Mouse (Mus musculus) monocyte, adult 2 months (primary cell): Measurements from ENCODE around the gene Jam3.

ENCODE experiments used
- DNase-seq, 2 experiments: peaks; one replicate each; pipeline ENCODE4 v3.0.0; 2022; ENCODE audit warnings: low spot score in 2 of 2, low read depth in 1 of 2

Jam3 gene

DNA sequence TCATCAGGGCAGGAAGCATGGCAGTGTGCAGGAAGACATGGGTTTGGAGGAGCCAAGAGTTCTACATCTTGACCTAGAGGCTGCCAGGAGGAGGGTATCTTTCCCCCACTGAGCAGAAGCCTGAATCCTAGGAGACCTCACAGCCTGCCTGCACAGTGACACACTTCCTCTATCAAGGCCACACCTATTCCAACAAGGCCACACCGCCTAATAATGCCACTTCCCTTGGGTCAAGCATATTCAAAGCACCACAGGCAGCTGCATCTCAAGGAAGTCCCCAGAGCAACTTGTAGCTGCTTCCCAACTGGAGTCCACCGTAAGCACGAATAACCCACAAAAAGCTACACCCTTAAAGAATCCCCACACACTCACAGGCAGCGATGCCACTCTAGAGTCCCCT is 33.1 kb downstream of the Jam3 start:
- DNase-seq: no peak

DNA sequence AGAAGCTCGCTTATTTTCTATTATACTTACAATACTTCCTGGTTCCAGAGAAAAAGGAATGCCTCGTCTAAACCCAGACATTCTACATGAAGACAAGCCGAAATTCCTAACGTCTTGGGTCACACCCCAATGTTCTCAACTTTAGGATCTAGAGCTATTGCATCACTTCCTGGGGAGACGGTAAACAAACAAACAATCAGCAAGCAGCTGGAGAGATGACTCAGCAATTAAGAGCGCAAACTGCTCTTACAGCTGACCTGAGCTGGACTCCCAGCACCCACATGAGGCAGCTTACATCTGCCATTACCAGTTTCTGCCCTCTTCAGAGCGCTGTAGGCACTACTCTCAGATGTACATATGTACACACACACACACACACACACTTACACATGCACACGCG is 34.0 kb downstream of the Jam3 start:
- DNase-seq: no peak

DNA sequence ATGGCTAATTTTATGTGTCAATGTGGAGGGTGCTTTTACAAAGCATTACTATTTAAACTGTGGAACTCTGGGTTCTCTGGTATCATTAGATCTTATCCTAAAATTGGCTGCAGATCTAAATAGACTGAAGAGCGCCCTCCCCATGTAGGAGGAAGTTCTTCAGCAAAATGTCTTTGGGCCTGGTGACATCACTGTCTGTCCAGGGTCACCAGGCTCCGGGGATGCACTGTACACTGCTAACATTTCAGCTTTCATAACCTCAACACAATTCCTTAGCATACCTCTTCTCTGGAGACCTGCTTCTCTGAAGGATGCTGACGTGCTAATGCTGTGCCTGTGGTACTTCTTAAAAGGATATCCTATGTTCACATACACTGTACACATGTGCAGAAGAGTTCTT is 43.5 kb downstream of the Jam3 start:
- DNase-seq: no peak

DNA sequence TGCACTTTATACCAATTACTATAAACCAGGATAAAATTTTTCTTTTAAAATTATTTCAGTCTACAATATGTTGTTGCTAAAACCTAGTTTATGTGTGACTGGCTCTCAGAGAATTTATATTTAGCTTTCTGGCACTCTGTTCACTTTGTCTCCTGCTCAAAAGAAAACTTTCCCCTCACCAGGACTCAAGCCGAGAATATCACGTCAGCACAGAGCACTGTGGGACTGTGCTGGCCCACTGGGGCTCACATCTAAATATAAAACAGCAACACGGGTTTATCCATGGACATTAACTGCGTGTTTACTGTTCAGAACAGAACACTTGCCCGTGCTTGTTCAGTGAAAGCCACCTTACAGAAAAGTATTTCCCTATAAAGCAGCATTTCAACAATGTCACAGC is 44.5 kb downstream of the Jam3 start:
- no peak for DNase-seq

DNA sequence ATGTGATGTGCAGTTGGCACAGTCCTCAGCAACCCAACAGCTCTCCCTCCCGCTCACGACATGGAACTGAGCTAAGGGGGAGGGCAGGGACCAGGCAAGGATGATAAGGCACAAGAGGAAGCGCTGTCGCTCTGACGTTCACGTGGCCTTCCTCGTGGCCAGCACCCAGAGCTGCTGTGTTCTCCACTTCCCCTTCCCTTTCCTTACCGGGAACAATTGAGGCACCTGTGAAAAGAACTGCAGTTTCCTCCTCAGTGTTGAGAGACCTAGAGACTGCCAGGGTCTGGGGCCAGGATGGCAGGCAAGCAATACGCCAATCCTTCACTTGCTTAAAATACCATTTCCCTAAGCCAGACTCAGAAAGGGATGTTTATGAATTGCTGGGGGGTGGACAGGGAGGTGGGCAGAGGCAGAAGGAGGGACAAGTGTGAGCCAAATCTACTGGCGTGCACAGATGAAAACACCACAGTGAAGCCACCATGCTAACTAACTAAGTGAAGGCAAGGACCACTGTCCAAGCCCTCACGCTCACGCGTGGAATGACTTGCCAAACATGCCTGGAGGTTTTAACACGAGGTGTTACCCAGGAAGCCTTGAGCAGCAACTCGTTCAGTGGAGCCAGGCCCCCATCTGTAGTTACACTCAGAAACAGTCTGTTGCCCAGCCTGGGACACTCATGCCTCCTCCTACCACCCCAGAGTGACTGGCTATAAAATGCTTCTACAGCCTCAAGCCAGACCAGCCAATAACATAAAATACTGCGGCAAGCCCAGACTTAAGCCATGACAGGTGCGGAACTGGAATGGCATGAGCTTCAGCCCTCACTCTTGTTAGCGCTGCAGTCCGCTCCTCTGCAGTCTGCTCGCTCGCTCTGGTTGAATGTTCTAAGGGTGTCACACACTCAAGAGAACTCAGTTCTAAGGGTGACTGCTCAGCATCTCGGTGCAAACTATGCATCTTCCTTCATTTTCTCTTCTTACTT is 45.4 kb downstream of the Jam3 start:
- DNase-seq: no peak

DNA sequence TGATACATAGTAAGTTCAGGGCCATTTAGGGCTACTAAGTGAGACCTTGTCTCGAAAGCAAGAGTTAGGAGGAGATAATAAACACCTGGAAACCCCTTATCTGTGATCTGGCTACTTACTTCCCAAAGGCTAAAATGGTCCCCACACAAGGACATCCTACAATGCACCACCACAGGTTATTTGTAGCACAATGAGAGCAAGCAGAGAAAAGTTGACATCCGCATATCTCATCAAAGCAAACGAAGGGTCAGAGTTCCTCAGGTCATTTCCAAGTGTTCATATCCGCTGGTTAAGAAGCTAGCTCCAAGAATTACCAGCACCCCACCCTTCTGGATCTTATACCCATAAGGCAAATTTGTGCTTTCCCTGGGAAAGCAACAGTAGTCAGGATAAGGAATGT is 46.8 kb downstream of the Jam3 start:
- no peak for DNase-seq

DNA sequence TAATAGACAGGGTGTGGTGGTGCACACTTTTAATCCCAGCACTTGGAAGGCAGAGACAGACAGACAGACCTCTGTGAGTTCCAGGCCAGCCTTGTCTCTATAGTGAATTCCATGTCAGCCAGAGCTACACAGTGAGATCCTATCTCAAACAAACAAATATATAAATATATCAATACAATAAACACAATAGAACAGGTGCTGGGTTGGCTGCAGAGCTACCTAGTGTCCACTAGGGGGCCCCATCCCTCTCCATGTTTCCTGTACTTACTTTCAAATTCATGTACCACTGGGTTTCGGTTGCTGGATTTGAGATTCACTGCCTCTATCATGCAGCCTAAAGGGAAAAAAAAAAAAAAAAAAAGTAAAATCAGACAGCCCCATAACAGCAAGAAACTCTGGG is 49.1 kb downstream of the Jam3 start:
- DNase-seq: no peak

DNA sequence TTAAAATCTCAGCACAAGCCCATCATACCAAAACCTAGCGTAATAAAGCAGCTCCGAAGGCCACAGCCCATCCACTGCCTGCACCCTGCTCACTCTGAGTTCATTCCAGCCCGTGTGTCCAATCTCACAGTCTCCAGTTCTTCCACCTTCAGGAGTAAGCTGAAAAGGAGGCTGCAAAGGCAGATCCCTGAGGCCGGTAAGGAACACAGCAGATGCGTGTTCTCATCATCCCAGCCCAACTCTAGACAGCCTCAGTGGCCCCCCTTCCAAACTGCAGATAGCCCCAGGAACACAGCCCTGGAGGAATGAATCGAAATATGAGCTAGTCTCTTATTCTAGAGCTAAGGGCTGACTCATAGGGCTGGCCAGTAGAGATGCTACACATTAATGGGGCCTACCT is 53.8 kb downstream of the Jam3 start:
- no peak for DNase-seq

DNA sequence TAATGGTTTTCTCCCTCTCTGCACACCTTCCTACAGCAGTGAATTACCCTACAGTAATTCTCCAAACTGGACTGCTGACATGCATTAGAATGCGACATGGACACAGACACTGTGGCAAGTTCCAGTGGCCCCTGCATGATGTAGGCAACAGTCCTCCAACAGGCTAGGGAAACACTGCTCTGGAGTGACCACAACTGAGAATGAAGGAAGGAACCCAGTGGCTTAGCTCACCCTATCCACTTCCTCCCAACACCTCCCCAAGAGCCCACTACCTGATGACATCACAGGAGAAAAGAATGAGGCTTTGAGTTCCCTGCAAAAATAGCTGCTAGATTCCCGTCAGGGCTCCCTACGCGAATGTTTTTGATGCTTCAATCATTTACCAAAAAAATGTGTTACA is 55.7 kb downstream of the Jam3 start:
- DNase-seq: no peak

DNA sequence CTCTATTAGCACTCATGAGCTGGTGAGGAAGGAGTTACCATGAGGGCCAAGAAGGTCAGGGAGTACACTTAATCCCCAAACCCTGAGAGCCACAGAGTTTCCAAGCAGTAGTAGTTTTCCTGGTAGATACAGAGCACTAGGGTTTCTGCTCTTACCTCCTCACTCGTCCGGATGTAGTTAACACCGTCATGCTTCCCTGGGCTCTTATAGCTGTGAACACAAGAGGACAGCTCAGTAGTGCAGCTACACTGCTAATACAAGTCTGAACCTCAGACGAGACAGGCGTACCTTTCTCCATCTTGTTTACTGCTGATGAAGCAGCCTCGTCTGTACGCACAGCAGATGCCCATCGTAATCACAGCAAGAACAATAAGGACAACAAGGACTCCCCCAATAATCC is 56.7 kb downstream of the Jam3 start:
- DNase-seq: no peak

DNA sequence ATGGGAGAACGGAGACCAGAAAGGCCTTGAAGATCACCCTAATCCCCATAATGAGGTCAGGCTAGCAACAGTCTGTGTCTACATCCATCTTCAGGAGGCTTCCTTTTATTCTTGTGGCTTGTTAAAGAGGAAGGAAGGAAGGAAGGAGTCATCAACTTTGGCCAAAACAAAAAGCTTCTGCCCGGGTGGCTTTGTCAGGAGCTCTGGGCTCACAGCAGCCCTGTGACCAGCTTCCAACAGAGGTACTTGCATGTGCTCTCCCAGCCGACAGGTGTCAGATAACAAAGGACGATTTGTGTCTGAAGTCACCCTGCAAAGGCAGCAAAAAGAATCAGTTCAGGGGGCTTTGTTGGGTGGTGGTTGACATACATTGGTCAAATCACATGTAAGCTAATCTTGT is 57.1 kb downstream of the Jam3 start:
- no peak for DNase-seq

DNA sequence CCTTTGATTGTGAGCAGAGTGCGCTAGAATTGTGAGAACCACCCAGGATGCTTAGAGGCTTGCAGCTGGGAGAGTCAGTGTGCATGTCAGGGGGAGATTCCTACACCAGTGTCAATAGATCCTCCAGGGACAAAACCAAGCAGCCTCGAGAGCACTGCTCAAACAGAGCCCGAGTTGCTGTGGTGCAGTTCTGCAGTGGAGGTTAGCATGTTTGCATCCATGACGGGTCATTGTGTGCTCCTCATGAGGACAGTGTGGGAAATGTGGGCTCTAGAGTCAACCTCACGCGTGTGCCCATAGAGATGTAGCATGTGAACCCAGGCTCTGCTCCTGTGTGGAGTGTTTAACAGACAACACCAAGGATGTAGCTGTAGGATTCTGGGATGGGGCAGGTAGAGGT is 62.3 kb downstream of the Jam3 start:
- DNase-seq: no peak

DNA sequence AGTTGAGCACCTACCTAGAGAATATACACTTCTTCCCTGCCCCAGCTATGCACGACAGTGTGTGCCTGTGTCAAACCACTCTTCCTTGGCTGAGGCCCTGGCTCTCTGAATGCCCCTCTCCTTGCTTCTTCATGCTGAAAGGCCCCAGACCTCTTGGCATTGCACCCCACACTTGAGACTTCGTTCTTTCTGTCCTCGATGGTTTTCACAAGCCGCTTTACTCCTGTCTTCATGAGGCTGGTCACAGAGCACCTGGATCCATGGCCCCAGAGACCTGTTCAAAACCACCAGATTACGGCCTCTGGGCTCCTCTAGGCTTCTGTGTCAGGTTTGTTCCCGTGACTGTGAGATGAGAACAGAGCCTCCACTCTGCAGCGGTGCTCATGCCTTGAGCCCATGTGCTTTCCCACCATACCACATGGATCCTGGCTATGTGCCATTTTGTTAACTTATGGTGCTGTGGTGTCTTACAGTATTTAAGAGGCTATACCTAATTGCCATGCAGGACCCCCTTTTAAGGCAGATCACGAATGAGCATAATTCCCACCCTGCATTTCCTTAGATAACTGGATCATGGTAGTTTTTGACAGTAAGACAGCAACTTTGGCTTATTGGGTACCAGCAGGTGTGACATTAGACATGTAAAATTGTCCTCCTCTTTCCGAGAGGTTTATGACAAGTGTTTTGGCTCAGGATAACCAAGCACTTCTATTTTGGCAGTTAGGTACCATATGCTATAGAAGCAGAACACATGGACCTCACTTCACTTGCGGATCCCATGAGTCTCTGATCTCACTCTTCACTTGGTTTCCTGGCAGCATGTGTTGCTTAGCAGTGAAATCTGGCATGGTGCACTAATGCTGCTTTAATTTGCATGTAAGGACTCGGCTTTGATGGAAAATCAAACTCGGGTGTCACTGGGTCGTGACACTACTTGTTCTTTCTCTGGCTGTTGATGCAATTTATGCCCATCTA is 64.1 kb downstream of the Jam3 start:
- no peak for DNase-seq

DNA sequence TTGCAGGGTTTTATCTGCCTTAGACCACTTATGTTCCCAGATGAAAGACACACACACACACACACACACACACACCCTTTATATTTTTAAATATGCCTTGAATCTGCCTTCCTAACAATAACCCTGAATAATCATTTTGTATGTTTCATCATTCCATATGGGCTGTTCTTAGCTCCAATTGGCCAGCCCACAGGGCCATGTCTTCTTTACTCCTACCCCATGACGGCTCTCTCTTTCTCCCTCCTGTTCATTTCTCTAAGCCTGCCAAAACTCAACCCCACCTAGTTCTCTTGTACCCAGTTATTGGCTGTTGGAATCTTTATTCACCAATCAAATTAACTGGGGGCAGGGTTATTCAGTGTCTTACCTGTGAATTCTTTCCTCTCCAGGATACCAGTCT is 65.1 kb downstream of the Jam3 start:
- no peak for DNase-seq

DNA sequence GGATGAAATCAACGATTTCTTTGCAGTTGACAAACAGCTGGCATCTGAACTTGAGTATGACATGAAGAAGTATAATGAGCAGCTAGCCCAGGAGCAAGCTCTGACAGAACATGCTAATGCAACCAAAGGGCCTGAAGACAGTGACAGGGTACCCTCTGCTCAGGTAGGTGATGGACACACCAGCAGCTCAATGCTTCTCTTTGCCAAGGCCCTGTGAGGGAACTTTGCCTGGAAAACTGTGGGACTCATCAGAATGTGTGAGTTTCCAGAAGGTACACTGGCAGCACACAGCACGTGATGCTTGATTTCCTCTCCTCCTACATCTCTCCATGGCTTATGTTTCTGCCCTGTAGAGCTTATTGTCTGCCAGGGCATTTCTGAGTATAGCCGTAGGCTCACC is 67.8 kb downstream of the Jam3 start:
- no peak for DNase-seq

DNA sequence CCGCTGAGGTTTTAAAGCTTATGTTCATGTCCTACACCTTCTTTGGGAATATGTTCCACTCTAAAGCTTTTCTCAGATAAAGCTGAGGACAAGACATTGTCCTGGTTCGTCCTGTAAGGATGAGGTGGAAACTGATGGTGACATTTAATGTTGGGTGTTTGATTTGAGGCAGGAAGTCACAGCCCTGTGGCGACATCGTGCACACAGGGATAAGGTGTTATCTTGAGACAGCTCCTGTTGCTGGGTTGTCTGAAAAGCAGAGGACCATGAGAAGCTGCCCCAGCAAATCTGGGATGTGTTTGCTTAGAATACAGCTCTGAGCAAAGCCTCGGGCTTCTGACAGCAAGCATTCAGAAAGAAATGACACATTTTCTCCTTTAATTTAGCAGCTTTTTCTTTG is 69.0 kb downstream of the Jam3 start:
- DNase-seq: no peak

DNA sequence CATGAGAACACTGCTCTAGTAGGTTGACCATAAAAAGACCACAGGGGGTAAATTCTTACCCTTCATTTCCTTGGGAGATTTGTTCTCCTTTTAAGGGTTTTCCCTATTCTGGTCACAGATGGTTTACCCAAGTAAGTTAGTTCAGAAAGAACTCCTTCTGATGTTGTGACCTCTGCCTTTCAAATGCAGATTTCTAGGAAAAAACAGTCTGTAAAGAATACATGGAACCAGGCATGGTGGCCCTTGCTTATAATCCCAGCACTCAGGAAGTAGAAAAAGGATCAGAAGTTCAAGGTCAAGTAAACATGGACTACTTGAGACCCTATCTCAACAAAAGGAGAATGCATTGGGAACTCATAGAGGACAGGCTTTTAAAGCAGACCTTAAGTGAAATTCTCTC is 79.4 kb downstream of the Jam3 start:
- DNase-seq: no peak

DNA sequence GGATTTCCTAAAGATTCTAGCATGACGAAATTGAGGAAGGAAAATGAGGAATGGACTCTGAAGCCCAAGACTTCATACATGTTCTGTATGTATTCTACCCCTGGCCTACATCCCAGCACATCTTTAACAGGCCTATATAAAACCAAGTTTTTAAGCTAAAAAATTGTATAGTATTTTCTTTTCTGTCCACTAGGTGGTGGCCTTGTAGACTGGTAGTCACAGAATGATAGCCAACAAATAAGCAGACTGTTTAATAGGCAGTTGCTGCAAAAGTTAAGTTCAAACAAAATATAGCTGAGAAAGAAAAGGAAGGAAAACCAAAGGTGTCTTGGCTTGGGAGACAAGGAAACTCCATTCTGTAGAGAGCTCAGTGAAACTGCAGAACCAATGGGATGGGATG is 80.5 kb downstream of the Jam3 start:
- DNase-seq: no peak

DNA sequence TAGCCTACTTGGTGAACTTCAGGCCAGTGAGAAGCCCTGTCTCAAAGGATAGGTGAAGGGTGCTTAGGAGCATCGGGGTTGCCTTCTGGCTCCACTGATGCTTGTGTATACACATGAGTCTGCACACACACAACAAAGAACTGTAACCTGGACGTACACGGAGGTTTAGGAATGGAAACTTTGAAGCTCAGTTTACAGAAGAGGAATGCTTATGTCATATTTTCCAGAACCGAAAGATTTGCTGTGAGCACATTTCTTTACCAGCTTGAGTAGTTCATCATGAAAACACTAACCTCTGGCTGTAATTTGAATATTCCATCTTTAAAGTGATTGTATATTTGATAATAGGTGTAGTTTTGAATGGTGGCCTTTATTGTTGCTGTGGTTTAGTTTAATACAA is 84.3 kb downstream of the Jam3 start:
- no peak for DNase-seq

DNA sequence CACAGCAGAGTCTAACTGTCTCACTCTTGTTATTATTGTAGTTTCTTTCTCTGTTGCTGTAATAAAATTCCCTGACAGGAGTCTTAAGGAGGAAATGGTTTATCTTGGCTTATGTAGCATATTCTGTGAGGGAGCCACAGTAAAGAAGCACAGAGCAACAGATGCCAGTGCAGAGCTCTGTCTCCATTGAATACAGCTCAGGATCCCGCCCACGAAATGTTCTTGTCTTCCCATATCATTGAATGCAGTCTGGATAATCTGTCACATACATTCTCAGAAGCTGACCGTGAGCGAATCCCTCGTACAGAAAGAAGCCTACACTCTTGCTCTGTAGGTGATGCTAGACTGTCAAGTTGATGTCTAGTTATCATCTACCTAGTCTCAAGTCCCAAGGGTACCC is 96.9 kb downstream of the Jam3 start:
- no peak for DNase-seq

DNA sequence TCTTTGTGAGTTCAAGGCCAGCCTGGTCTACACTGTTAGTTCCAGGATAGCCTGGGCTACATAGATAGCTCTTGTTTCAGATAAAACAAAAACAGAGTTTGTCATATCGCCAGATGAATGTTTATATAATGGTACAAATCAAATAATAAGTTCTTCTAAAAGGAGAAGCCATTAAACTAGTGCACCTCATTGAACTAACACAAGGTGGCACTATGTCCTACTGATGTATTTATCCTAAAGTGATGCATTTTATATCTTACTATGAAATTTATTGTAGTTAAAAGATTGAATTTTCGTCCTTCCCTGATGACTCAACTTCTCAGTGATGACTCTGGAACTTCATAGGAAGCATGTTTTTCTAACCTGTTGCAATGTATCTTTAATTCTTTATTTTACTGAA is 105.7 kb downstream of the Jam3 start:
- DNase-seq: no peak
